Mouse (Mus musculus) right cerebral cortex, postnatal 25 days (tissue): ENCODE measurements around the gene AL732309.1.

Experiments
- DNase-seq: peaks from one replicate; pipeline ENCODE4 v3.0.0; 2022

The AL732309.1 gene

DNA sequence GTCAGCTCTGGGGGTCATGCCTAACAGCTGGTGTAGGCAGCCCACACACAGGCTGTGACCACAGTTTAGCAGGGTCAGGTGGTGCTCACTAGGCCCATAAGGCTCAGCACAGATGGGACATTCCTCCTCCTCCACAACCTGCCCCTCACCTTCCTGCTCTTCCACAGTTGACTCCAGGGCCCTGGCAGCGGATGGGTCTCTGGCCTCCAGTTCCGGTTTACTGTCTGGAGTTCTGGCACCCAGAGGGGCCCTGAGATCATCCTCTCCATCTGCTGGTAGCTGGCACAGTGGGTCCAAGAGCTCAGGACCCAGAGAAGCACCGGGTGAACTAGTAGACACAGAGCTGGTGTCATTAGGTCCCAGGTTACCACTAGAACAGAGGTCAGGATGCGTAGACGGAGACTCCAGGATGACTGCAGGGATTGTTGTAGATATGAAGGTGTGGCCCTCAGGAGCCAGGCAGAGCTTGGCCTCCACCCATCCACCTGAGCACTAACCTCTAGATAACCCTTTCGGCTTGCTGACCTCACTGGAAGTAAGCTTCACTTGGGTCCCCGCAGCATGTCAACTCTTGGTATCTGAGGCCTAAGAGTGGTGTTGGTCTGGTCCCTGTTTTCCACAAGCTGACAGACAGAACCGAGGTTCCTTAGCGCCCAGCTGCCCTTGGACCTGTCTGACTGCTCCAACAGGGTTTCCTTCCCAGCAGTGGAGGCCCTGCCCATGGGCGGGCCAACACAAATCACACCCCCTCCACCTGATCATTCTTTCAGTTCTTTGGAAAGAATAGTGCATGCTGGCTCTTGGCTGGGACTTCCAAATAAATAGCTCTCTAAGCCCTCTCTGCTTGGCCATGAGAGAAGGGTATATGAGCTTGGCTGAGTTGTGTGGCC, at the start of gene AL732309.1:
AL732309.1 (minus strand) TSS at position 681 of the 890 bp plus-strand sequence.
- no peak for DNase-seq

GRCm38 (mm10) chr2:25293706-25294105, 47.0 kb upstream of the AL732309.1 start:
- no peak for DNase-seq

GRCm38 (mm10) chr2:25292856-25293255, 46.2 kb upstream of the AL732309.1 start:
- DNase-seq, result peak; percentile 64

DNA sequence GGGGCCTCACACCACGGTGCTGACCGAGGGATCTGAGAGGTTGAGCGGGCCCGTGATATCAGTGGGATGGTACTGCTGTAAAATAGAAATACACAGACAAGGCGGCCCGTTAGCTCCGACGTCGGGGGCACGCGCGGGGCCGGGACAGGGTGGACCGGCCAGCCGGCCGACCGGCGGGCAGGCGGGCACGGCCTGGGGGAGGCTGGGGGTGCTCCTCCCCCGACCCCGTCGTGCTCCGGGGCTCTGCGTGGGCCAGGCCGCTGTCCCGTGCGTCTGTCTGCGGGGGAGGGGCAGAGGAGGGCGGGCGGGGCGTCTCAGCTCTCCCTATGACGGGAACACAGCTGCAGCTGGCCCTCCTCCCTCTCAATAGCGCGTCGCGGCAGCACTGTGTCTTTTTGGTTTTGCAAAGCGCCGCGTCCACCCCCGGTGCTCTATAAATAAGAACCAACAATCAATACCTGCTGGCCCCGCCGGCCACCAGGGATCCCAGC, 45.4 kb upstream of the AL732309.1 start:
- peak; percentile 57 for DNase-seq

DNA sequence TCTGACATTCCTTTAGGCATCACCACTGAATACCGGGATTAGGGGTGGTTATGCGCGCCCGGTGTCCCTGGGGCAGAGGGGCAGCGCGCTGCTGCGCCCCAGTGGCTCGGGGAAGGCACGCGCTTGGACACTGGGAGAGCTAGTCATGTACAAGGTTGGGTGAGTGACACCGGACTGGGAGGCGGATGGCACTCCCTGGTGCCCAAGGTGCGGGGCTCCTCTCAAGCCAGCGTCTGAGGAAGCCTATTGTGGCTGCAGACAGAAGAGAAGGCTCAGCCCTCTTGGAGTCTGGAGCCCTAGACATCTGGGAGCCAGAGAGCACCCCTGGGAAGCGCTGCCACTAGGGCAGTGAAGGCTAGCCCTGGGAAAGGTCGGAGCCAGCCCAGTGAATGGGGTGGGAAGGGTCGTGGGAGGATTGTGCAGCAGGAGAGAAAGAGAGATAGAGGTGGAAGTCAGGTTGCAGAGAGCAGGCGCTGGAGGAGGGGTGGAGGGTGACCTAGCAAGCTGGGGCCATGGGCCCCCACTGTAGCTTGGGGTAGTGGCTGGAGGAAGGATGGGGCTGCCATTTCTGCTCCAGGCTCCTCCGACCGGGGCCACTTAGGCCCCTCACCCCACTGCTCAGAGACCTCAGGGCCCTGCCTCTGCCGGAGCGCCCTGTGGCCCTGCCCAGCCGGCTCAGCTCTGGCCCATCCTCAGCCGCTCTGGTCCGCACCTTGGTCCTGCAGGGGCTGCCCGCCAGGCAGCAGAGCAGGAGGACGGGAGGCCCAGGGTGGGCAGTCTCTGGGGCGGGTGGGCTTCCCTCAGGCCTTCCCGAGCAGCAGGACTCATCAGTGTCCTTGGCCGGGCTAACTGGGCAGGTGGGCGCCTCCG, 44.8 kb upstream of the AL732309.1 start:
- no peak for DNase-seq

GRCm38 (mm10) chr2:25290816-25291130, 44.1 kb upstream of the AL732309.1 start:
- DNase-seq, result peak; percentile 59

DNA sequence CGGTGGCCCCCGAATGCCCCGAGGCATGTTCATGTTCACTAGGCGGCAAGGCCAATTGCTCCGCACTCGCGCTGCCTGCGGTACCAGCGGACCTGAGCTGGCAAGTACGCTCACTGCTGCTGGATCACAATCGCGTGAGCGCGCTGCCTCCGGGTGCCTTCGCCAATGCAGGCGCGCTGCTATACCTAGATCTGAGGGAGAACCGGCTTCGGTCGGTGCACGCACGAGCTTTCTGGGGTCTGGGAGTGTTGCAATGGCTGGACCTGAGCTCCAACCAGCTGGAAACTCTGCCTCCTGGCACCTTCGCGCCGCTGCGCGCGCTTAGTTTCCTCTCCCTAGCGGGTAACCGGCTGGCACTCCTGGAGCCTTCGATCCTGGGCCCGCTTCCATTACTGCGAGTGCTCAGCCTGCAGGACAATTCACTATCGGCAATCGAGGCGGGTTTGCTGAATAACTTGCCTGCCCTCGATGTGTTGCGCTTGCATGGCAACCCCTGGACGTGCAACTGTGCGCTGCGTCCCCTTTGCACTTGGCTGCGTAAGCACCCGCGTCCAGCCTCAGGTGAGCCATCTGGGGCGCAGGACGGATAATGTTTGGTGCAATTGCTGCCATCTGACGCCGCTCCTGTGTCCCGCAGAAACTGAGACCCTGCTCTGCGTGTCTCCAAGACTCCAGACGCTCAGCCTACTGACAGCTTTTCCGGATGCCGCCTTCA, 43.6 kb upstream of the AL732309.1 start:
- peak; percentile 79 for DNase-seq

DNA sequence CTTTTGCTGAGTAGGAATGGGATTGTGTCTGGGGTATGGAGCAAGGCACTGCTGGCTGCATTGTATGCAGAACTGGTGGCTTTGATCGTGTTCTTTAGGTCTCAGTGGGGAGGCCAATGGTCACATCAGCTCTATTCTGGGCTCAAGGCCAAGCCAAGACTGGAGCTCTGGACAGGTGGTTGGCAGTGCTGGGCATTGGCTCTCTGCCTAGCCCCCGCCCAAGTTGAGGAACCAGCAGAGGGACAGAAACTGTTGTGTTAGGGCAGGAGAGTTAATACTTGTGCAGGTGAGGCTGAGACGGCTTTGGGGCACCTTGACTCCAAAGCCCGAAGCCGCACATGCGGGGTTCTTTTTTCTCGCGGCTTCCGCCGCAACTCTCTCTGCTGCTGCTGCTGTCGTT, 43.0 kb upstream of the AL732309.1 start, which contains the start of gene Lrrc26:
Lrrc26 (plus strand) TSS at position 265 of the 400 bp plus-strand sequence.
- DNase-seq, result peak; percentile 14

DNA sequence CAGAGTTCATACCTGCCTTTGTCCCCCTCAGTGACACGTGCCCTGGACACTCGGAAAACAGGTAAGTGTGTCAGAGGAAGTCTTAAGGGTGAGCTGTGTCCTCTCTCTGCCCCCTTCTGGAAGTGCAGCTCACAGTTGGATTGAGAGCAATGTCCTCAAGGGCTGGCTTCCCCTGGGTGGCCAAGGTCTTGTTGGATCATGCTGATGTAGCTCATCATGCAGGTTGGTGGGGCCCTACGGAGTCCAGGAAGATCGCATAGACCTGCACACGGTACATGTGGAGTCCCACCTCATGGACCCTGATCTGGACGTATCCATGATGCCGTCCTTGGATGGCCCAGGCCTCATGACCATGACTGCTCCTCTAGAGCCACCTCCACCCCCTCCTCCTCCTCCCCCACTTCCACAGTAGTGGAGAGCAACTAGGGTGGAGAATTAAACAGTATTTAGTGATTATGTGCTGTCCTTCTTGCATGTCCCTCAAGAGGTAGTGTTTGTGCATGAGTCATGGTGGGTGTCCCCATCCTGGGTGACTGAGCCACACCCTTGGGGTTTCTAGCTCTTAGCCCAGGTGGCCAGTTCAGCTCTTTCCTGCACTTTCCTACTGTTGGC, 42.2 kb upstream of the AL732309.1 start:
- DNase-seq, result no peak

DNA sequence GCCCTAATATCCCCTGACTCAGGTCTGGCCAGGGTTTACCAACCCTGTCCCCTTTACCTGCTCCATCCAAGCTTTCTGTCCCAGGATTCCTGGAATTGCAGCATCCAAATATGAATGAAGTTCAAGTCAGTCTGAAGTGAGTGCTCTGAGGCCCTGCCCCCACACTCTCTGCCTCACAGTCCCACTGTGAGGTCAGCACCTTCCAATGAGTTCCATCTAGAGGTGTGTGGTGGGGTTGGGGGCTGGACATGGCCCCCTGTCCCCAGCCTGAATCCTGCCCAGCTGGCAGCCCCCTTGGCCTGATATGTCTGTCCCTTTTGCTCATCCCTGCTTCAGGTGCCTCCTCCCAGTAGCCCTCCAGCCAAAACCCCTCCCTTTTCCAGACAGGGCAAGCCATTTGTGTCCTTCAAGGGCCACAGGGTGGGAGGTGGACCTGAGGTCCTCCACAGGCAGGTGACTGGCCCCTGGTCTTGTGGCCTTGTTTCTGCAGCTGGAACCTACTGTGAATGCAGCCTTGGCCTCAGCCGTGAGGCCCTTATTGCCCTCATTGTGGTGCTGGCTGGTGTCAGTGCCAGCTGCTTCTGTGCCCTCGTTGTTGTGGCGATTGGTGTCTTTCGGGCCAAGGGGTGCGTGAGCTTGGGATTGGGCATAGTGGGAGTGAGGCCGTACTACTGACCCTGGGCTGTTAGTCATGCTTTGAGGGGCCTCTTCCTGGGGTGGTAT, 41.4 kb upstream of the AL732309.1 start, which contains the start of gene Tmem210:
Tmem210 (plus strand) TSS at position 219 of the 723 bp plus-strand sequence.
- DNase-seq, result peak; percentile 19

DNA sequence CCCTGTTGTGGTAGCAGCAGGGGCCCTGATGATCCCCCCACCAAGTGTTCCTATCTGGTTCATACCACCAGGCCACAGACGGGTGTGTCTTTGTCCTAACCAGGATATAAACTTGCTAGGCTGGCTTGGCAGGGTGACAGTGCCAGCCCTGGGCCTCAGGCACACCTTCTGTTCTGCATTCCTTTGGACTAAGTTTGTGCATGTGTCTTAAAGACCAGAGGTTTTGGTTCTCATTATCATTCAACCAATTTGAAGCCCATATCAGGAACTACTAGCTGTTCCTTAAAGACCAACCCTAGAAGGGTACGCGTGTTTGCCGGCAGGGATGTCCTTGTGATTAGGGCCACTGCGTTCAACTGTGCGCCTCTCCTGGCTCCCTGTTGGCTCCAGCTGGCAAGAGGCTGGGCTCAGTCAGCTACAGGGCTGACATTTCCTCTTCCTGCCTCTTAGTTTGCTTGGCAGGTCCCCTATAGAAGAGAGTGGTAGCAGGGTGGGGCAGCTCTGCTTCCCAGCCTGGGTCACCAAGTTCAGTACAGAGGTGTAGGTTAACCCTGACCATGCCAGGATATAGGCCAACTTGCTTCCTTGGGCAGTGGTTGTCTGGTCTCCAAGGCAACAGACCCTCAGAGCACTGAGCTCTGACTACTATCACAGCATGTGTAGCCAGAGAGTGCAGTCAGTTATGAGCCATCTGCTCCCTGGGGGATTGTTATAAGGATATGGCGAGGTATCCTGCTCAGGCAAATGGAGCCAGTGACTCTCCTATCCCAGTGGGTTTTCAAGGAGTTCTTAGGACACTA, 40.4 kb upstream of the AL732309.1 start:
- peak; percentile 15 for DNase-seq

GRCm38 (mm10) chr2:25286314-25286713, 39.7 kb upstream of the AL732309.1 start:
- peak; percentile 11 for DNase-seq

GRCm38 (mm10) chr2:25285551-25285950, 38.9 kb upstream of the AL732309.1 start:
- DNase-seq, result no peak

DNA sequence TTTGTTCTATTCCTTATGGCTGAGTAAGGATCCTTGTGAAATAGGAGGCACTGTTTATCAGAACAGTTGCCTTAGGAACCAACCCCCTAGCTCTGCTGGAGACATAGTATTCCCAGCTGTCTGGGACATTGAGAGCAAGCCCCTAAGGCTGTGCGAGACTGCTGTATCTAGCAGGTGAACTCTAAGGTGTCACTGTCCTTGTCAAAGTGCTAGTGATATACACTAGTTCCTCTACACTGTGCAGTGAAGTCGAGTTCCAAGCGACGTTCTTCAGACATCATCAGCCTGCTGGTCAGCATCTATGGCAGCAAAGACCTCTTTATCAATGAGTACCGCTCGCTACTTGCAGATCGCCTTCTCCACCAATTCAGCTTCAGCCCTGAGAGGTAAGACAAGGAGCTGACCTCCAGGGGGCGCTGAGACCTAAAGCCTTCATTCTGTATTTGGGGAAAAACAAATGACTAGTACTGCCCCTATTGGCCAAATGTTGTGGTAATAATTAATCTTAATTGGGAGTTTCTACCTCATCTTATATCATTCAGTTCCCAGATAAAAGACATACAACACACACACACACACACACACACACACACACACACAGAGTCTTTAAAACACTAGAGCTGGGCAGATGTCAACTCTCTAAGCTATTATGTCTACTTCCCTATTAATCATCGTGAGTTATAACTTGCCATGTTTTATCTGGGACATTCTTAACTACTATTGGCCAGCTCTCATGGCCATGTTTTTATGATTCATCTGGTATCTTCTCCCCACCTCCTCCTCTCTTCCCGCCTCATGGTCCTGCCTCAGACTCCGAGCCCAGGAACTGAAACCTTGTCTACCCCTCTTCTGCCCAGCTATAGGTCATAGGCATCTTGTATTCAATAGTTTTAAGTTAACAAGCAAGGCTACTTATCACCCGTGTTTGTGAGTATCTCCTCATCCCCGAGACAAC, 32.5 kb upstream of the AL732309.1 start:
- DNase-seq, result no peak

DNA sequence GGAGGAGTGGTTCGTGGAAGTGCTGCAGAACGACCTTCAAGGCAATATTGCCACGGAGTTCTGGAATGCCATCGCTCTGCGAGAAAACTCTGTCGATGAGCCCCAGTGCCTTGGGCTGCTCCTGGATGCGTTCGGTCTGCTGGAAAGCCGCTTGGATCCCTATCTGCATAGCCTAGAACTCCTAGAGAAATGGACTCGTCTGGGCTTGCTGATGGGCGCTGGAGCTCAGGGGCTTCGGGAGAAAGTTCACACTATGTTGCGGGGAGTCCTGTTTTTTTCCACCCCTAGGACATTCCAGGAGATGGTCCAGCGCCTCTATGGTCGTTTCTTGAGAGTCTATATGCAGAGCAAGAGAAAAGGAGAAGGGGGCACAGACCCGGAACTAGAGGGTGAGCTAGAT, 26.3 kb upstream of the AL732309.1 start:
- DNase-seq, result no peak

DNA sequence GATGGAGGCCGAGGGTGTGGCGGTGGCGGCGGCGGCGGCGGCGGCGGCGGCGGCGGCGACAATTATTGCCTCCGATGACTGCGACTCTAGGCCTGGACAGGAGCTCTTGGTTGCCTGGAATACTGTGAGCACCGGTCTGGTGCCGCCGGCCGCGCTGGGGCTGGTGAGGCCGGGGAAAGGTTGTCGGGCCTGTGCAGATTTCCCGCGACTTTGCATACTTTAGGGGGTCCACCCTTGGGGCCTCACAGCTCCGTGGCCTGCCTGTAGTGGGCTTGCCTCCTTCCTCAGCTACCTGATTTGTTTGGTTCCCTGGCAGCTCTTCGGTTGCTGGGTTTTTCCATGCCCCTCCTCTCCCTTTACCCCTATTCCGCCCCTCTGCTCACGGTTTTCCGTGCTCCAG, 25.9 kb upstream of the AL732309.1 start:
- DNase-seq, result no peak

DNA sequence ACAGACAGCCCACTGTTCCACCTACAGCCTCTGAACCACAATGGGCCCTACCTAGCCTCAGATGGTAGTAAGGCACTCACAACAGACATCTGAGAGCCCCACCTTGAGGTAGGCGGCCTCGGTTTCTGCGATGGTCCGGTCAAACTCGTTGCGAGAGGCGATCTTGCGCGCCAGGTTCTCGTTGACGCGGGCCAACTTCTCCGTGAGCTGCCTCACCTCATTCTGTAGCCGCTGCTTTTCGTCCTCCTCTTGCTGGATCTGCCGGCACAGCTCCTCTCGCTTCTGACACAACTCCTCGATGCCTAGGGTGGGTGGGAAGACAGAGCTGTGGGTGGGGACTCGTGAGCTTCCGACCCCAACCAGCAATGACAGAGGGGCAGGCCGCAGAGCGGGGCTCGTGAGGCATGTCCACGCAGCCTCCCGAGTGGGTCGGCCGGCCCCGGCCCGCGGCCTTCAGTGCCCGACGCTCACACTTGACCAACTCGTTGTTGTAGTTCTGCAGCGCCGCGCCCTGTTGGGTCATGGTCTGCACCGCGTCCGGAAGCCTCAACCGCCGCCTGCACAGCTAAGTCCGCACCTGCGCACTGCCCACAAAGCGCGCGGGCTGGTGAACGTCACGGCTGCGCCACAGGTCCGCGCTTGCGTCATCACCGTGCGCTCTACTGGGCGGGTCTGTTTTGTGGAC, 25.3 kb upstream of the AL732309.1 start, which contains the start of the genes Ssna1 and Anapc2:
Ssna1 (minus strand) TSS at position 612 of the 685 bp plus-strand sequence.
Anapc2 (plus strand) TSS at position 652 of the 685 bp plus-strand sequence.
- peak; percentile 97 for DNase-seq

- no peak for DNase-seq
These were observed 21.2 kb upstream of the AL732309.1 start for GRCm38 (mm10) chr2:25267746-25268309.
